Mouse (Mus musculus) lung, adult 2 months (tissue): Measurements from ENCODE around the gene Tnfsf11. TPM values are rescaled to one million over a fixed set of nuclear protein-coding genes. Genes with fewer than 3 reads are reported as not detected.

Experiments used
- DNase-seq: peaks from one replicate; pipeline ENCODE4 v3.0.0; 2022
- H3K4me1 ChIP-seq: fragments of 200-500 bp; 2 replicates; pipeline ENCODE4 v1.6.1; 2011; ENCODE audit warnings: low read length; ENCODE audit not compliant: control insufficient read depth, insufficient read depth
- H3K4me3 ChIP-seq: fragments of 200-500 bp; replicated peaks from 2 replicates; pipeline ENCODE3; 2011; ENCODE audit warnings: low read depth, mild to moderate bottlenecking, control low read depth, low read length; ENCODE audit errors: extremely low read depth
- CTCF ChIP-seq: fragments of 200-500 bp; IDR thresholded peaks from 2 replicates; pipeline ENCODE4 v1.5.1; 2011; ENCODE audit warnings: mild to moderate bottlenecking, low read length, control low read depth; ENCODE audit not compliant: insufficient read depth
- POLR2A ChIP-seq: fragments of 200-500 bp; IDR thresholded peaks from 2 replicates; pipeline ENCODE4 v1.6.1; 2011; ENCODE audit warnings: low read depth, mild to moderate bottlenecking, control low read depth, low read length, borderline replicate concordance; ENCODE audit errors: extremely low read depth
- WGBS: fragments of 180-500 bp; shearing (Covaris S2); methylation state at CpG from one replicate; pipeline ENCODE4 v1.1.7; 2018; 5-methylcytosine and 5-hydroxymethylcytosine counted together
- polyA plus RNA-seq: library from polyadenylated mRNA; depleted of rRNA; stranded (reverse); fragments of >200 nt; gene quantifications from 2 replicates; pipeline ENCODE4 v1.2.3, GENCODE M21; 2012

Gene Tnfsf11
- polyA plus RNA-seq, 1 experiment, result 0.08 TPM

DNA sequence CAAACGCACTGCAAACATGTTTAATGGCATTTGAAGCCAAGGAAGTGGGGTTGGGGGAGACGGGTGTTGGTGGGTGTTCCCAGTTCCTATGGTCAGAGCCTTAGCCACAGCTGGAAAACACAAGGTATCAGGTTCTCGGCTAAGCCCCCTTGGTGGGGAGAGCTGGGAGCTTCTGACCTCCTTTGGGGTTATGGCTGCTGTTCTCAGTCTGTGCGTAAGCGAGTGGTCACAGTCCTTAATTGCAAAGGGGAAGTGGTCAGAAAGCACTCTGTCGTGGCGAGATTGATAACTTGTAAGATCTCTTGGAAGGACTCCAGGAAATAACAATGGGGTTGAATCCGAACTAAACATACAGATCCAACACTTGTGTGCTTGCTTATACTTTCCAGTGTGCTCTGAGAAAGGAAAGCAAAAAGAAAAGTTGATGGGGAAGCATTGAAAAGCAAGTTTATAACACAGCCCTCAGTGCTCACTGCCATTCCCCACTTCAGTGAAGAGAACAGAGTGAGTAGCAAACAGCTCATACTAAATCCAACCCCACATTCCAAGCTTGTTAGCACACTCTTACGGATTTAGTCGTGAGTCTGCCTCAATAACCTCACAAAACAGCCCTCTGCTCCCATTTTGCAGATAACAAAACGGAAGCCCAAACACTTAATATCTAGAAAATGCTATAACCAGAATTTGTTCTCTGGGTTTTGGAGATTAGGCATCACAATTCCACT is 22.9 kb upstream of the Tnfsf11 start:
- Histone ChIP-seq H3K4me3 (no peak overlapping the region), H3K4me1 (0 out of 2 replicates have a peak, but pooled peaks cover 3% of the 10 kb centered on the region)
- WGBS, result 10% methylated on average over 11 of the region's 11 CpGs
- DNase-seq, result no peak
- TF ChIP-seq POLR2A, result no peak
- TF ChIP-seq CTCF, result no peak

DNA sequence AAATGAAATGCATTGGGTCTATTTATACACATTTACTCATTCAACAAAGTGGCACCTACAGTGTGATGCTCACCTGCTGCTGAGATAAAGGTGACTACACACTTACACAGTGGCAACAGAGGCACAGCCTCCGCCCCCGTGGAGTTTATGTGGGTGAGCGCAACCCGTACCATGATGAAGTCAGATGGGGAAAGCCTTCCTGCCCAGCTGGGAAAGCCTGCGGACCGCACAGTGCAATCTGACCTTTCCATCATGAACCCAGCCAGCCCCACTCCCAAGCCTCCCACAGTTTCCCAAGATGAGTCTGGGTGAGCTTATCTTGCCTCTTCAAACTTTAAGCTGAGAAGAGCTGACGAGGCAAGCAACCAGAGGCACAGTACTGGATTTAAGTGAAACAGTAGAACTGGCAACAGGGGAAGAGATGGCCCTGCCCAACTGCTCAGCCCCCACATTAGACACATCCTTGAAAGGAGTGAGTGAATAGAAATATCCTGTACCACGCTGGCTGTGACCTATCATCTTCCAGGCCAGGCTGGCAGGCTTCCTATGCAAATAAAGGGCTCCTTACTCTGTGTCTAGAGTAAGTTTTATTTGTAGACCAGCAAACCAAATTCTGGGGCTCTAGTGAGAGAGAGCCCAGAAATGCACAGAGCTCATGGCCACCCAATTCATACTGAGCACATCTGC is 22.1 kb upstream of the Tnfsf11 start:
- 55% methylated on average over 8 of the region's 8 CpGs for WGBS

DNA sequence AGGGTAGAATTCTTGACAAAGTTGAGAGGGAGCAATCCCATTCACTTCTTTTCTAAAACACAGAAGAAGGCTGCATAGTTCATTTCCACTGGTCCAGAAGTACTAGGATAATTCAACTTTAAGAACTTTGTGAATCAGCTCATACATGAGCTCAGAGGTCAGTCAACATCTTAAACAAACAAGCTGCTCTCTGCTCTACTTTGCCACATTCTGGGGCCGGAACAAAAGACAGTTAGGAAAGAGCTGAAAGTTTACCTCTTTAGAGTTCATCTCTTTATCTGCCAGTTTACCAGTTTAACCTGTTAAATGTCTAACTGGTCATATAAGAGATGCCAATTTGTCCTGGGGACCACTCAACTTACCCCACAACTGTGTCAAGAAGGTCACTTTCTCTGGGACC is 15.5 kb upstream of the Tnfsf11 start:
- no peak for DNase-seq
- Histone ChIP-seq H3K4me3 (no peak overlapping the region), H3K4me1 (no peaks in the 10 kb centered on the region)
- TF ChIP-seq POLR2A (no peak), CTCF (no peak)
- WGBS, result 49% methylated on average over 1 of the region's 1 CpGs

More for the DNA sequence above, 22.1 kb upstream of the Tnfsf11 start:
- H3K4me1 ChIP-seq, result 0 out of 2 replicates have a peak, but pooled peaks cover 3% of the 10 kb centered on the region
- no peak for TF ChIP-seq POLR2A
- no peak for TF ChIP-seq CTCF
- DNase-seq, result no peak
- H3K4me3 ChIP-seq, result no peak overlapping the region

DNA sequence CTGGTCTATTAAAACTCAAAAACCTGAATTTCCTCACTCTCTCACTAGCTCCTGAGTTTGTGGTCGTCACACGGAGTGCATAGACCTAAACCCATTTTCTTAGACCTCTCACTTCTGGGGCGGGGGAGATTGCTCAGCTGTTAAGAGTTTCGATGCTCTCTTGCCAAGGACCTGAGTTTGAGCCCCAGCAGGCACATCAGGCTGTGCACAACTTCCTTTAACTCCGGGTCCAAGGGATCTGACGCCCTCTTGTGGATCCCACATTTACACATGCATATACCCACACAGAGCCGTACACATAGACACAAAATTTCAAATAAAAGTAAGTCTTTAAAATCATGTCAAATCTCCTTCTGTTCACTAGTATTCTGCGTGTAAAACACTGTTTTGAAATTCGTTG is 15.1 kb upstream of the Tnfsf11 start:
- H3K4me3 ChIP-seq, result no peak overlapping the region
- WGBS, result 75% methylated on average over 9 of the region's 9 CpGs
- no peak for DNase-seq
- no peak for TF ChIP-seq CTCF
- TF ChIP-seq POLR2A, result no peak
- no peaks in the 10 kb centered on the region for H3K4me1 ChIP-seq

DNA sequence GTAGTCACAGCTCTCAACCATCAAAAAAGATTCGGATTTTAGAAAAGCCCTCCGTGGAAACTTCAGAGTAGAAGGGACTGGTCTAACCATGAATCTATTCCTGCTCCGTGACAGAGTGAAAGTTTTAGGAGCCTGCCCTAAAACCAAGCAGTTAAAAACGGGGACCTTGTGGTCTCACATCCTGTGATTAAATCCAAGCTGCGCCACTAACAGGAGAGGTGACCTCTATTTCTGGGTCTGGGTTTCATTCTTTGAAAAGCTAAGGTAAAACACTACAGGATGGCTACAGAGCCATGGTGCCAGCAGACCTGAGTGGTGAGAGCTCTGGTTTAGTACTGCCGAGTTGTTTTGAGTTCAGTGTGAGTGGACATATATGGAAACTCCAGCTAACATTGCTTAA is 12.4 kb upstream of the Tnfsf11 start:
- Histone ChIP-seq H3K4me3 (no peak overlapping the region), H3K4me1 (no peaks in the 10 kb centered on the region)
- 76% methylated on average over 6 of the region's 6 CpGs for WGBS
- no peak for DNase-seq
- TF ChIP-seq POLR2A (no peak), CTCF (no peak)

DNA sequence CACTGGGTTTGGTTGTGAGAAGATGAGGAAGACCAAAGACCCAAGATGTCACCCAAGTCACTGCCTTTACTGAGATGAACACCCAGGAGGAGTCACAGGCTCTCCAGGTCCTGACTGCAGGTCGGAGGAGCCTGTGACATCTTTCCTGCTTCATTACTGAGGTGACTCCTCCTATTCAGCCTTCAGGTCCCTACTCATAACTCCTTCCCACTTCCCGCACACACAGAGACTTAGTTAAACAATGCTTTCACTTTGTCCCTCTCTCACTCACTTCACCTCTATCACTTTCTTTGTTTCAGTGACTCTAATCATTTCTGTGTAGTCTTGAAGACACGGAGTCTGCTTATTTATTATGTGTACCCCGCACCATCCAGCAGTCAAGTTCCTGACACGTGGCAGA is 11.7 kb upstream of the Tnfsf11 start:
- Histone ChIP-seq H3K4me1 (no peaks in the 10 kb centered on the region), H3K4me3 (no peak overlapping the region)
- 47% methylated on average over 5 of the region's 5 CpGs for WGBS
- DNase-seq, result no peak
- TF ChIP-seq POLR2A (no peak), CTCF (no peak)

DNA sequence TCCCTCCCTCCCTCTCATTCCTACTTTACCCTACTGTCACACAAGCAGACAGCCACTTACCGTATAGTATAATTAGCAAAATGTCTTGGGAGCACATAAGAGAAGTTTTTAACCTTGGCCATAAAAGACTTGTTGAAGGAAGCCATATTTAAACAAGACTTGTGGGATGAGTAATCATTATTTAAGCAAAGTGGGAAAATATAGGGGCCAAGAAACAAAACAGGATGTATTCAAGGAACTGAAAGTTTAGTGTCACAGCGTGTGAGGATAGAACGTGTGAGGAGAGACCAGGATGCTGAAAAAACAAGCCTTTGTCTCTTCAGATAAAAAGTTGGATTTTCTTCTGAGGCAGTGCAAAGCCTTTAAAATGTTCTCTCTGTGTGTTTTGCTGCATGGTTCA is 11.2 kb upstream of the Tnfsf11 start:
- WGBS, result 42% methylated on average over 3 of the region's 3 CpGs
- no peak for TF ChIP-seq CTCF
- TF ChIP-seq POLR2A, result no peak
- Histone ChIP-seq H3K4me3 (no peak overlapping the region), H3K4me1 (no peaks in the 10 kb centered on the region)
- DNase-seq, result no peak

DNA sequence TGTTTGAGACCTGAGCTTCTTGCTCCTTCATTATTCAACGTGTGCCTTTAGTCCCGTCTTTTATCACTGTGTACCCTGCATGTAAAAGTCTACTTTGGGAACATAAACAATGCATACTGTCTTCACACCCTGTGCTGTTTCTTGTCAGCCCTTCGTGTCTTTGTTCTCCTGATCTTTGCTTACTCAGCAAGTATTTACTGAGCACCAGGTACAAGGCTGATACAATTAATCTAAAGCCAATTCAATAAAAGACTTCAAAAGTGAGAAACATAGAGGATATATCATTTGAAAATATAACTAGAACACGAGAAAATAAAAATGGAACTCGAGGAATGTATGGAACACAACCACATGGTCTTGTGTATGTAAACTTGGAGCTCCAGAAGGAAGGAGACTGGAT is 9.8 kb upstream of the Tnfsf11 start:
- no peak for DNase-seq
- WGBS, result 67% methylated on average over 5 of the region's 5 CpGs
- no peak for TF ChIP-seq POLR2A
- TF ChIP-seq CTCF, result no peak
- Histone ChIP-seq H3K4me1 (no peaks in the 10 kb centered on the region), H3K4me3 (no peak overlapping the region)

DNA sequence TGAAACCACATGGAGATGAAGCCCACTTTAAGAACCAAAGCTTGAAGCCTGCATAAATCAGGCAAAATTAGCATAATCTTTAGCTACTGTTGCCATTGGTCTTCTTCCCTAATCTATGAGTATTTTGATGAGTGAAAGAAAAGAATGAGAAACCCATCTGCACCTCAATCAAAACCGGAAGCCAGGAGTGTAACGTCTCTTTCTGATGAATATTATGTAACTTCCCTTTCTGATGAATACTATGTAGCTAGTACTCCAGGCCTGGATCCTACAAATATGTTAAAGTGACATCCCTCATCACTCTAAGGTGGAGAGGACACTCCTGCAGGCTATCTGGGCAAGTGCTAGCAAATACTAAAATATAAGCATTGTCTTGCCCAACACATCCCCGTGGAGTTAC is 6.9 kb downstream of the Tnfsf11 start:
- no peak for TF ChIP-seq POLR2A
- TF ChIP-seq CTCF, result no peak
- WGBS, result 68% methylated on average over 3 of the region's 3 CpGs
- Histone ChIP-seq H3K4me1 (no peaks in the 10 kb centered on the region), H3K4me3 (no peak overlapping the region)
- DNase-seq, result no peak

DNA sequence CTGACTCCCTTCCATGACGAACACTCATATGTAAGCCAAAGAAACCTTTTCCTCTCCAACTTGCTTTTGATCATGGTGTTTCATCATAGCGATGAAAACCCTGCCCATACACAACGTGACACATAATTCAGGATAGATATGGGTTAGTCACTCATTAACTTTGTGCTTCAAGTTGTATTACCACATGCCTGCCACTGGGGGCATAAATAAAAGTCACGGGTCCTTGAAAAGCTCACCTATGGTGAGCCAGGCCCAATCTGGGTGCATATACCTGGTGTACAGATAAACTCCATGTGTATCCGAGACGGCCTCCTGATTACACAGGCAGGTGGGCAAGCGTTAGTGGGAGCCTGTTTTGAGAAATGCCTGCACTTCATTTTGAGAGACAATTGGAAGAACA is 15.2 kb downstream of the Tnfsf11 start:
- TF ChIP-seq POLR2A (no peak), CTCF (no peak)
- Histone ChIP-seq H3K4me1 (no peaks in the 10 kb centered on the region), H3K4me3 (no peak overlapping the region)
- no peak for DNase-seq
- WGBS, result 82% methylated on average over 7 of the region's 7 CpGs
